Comparison of ENCODE assay signal across 25 mouse cellular contexts in genomic region chr11:36280533-36280932, GRCm38 (mm10).
DNase-seq lines count a peak whose midpoint lies in the region; ATAC-seq and TF ChIP-seq lines count a peak whose summit lies in the region.
"Had no signal": no experiment of that assay in that cellular context is flagged by ENCODE, and none has a peak within 500 bp of the region (broad histone marks: within the 10 kb centered on the region; RNA-seq: fewer than 3 reads in every experiment).

No protein-coding gene starts in this region.

- H3K9me3 ChIP-seq in MEL (replicated peaks; ENCODE audit: insufficient read depth, low read length): no peaks in the 10 kb centered on the region
- H3K9me3 ChIP-seq in liver, embryonic 14.5 days (ENCODE audit: control insufficient read depth, low read length): no peaks in the 10 kb centered on the region
- H3K9me3 ChIP-seq in intestine, embryonic 16.5 days (ENCODE audit: control insufficient read depth, low read length): no peaks in the 10 kb centered on the region
- H3K9me3 ChIP-seq: embryonic facial prominence, embryonic 10.5 days; embryonic facial prominence, embryonic 13.5 days; forebrain, embryonic 12.5 days; forebrain, embryonic 15.5 days; heart, embryonic 10.5 days; hindbrain, embryonic 12.5 days; hindbrain, embryonic 15.5 days had no signal

- peaks cover 16 to 17% of the 10 kb centered on the region in 2 experiments for H3K4me1 ChIP-seq in MEL (ENCODE audit: control insufficient read depth in 1 of 2, insufficient read depth in 2 of 2, low read length in 2 of 2)
- H3K4me1 ChIP-seq in liver, embryonic 14.5 days (replicated peaks; ENCODE audit: control insufficient read depth in 2 of 2, insufficient read depth in 2 of 2, low read length in 1 of 2): no peaks in the 10 kb centered on the region
- H3K4me1 ChIP-seq in intestine, embryonic 16.5 days (ENCODE audit: control insufficient read depth, insufficient read depth, low read length): 0 out of 2 replicates have a peak, but pooled peaks cover 2% of the 10 kb centered on the region
- H3K4me1 ChIP-seq: forebrain, embryonic 15.5 days had no signal

- H3K9ac ChIP-seq in MEL (ENCODE audit: control insufficient read depth, low read depth, low read length, poor library complexity, severe bottlenecking): no peak overlapping the region
- H3K9ac ChIP-seq in liver, embryonic 14.5 days (replicated peaks): no peak overlapping the region
- H3K9ac ChIP-seq in intestine, embryonic 16.5 days (ENCODE audit: low read depth, low read length): no peak overlapping the region
- H3K9ac ChIP-seq: embryonic facial prominence, embryonic 13.5 days; forebrain, embryonic 12.5 days; forebrain, embryonic 15.5 days; hindbrain, embryonic 12.5 days; hindbrain, embryonic 15.5 days had no signal

- H3K36me3 ChIP-seq in MEL (ENCODE audit: control insufficient read depth in 1 of 2, insufficient read depth in 2 of 2, low read length in 2 of 2): peaks cover 0 to 12% of the 10 kb centered on the region in 2 experiments; a peak in 2 of 4 replicates
- no peaks in the 10 kb centered on the region for H3K36me3 ChIP-seq in liver, embryonic 14.5 days (replicated peaks; ENCODE audit: control insufficient read depth, insufficient read depth, low read depth)
- H3K36me3 ChIP-seq in intestine, embryonic 16.5 days (ENCODE audit: control insufficient read depth, insufficient read depth, low read length): no peaks in the 10 kb centered on the region
- H3K36me3 ChIP-seq: embryonic facial prominence, embryonic 10.5 days; embryonic facial prominence, embryonic 13.5 days; forebrain, embryonic 12.5 days; forebrain, embryonic 15.5 days; heart, embryonic 10.5 days; hindbrain, embryonic 12.5 days; hindbrain, embryonic 15.5 days had no signal

- TF ChIP-seq CTCF in MEL (IDR thresholded peaks at IDR 0.05 in 2 of 3, conservative IDR thresholded peaks at IDR 0.05 in 1 of 3; ENCODE audit: control insufficient read depth in 1 of 3, insufficient read depth in 1 of 3, low read depth in 2 of 3, low read length in 3 of 3, poor library complexity in 1 of 3, severe bottlenecking in 1 of 3): no peak
- no peak for TF ChIP-seq CTCF in liver, embryonic 14.5 days (IDR thresholded peaks at IDR 0.05; ENCODE audit: low read depth)

- no peak for TF ChIP-seq POLR2A in MEL (IDR thresholded peaks at IDR 0.05; ENCODE audit: control insufficient read depth in 1 of 2, insufficient read depth in 1 of 2, low read depth in 1 of 2, low read length in 2 of 2, poor library complexity in 1 of 2)

- H3K4me2 ChIP-seq in liver, embryonic 14.5 days (ENCODE audit: low read depth): no peak overlapping the region
- H3K4me2 ChIP-seq in intestine, embryonic 16.5 days (ENCODE audit: low read depth, low read length): no peak overlapping the region
- H3K4me2 ChIP-seq: embryonic facial prominence, embryonic 13.5 days; forebrain, embryonic 12.5 days; forebrain, embryonic 15.5 days; hindbrain, embryonic 12.5 days; hindbrain, embryonic 15.5 days had no signal

- no peak for TF ChIP-seq RAD21 in MEL (IDR thresholded peaks at IDR 0.05; ENCODE audit: low read depth, low read length)

- 40% methylated on average over 7 of the region's 7 CpGs for WGBS in liver, embryonic 14.5 days (ENCODE audit: insufficient replicate concordance)
- 80% methylated on average over 7 of the region's 7 CpGs for WGBS in intestine, embryonic 16.5 days

- no peaks in the 10 kb centered on the region for H3K27me3 ChIP-seq in MEL (ENCODE audit: control insufficient read depth in 1 of 2, insufficient read depth in 2 of 2, low read length in 2 of 2)
- H3K27me3 ChIP-seq in liver, embryonic 14.5 days (ENCODE audit: control insufficient read depth, insufficient read depth, low read length): no peaks in the 10 kb centered on the region
- no peaks in the 10 kb centered on the region for H3K27me3 ChIP-seq in intestine, embryonic 16.5 days (replicated peaks; ENCODE audit: control insufficient read depth, insufficient read depth, low read length)
- H3K27me3 ChIP-seq: embryonic facial prominence, embryonic 13.5 days; forebrain, embryonic 12.5 days; forebrain, embryonic 15.5 days; hindbrain, embryonic 12.5 days; hindbrain, embryonic 15.5 days had no signal

- H3K4me3 ChIP-seq in MEL (ENCODE audit: control insufficient read depth in 1 of 2, insufficient read depth in 1 of 2, low read depth in 2 of 2, low read length in 2 of 2): peak overlapping the region in 1 of 2 experiments; percentile 40; a peak in 2 of 4 replicates
- H3K4me3 ChIP-seq in liver, embryonic 14.5 days (ENCODE audit: insufficient read depth in 1 of 2, low read depth in 2 of 2, low read length in 2 of 2): no peak overlapping the region
- no peak overlapping the region for H3K4me3 ChIP-seq in intestine, embryonic 16.5 days (ENCODE audit: low read length)
- H3K4me3 ChIP-seq: embryonic facial prominence, embryonic 10.5 days; embryonic facial prominence, embryonic 13.5 days; erythroblast, embryonic 14.5 days; forebrain, embryonic 12.5 days; forebrain, embryonic 15.5 days; heart, adult 2 months; heart, embryonic 10.5 days; hindbrain, embryonic 12.5 days; hindbrain, embryonic 15.5 days had no signal

- H3K79me2 ChIP-seq in MEL (ENCODE audit: control insufficient read depth, insufficient read depth, low read length, poor library complexity): no peaks in the 10 kb centered on the region

- peak; percentile 83 for DNase-seq in MEL (ENCODE audit: low read depth, low spot score)
- peak; percentile 31 for DNase-seq in c-Kit-positive CD71-positive TER-119-positive erythroid progenitor cells, embryonic 14.5 days (ENCODE audit: low spot score)
- peak in 1 of 3 experiments; percentile 5 for DNase-seq in liver, embryonic 14.5 days (ENCODE audit: low read depth in 3 of 3, low spot score in 3 of 3)
- no peak for DNase-seq in urinary bladder, postnatal 14 days (ENCODE audit: low spot score)
- no peak for DNase-seq in spleen, adult 12 weeks (ENCODE audit: low spot score)
- DNase-seq: adrenal gland, postnatal 10 days; adrenal gland, postnatal 36 days; B cell, adult 2 months; cerebellum, adult 11-12 months; cerebellum, adult 8-10 months; cerebellum, postnatal 10 days; cerebellum, postnatal 36 days; embryo, embryonic 11 days; gastrocnemius, postnatal 25 days; heart, adult 2 months had no signal

- H3K27ac ChIP-seq in MEL (ENCODE audit: control insufficient read depth, low read depth, low read length): peak overlapping the region; percentile 74
- no peak overlapping the region for H3K27ac ChIP-seq in liver, embryonic 14.5 days
- no peak overlapping the region for H3K27ac ChIP-seq in intestine, embryonic 16.5 days (ENCODE audit: low read length)
- H3K27ac ChIP-seq: embryonic facial prominence, embryonic 10.5 days; embryonic facial prominence, embryonic 13.5 days; forebrain, embryonic 12.5 days; forebrain, embryonic 15.5 days; heart, adult 2 months; heart, embryonic 10.5 days; hindbrain, embryonic 12.5 days; hindbrain, embryonic 15.5 days had no signal

- peak; percentile 98 to 99 for TF ChIP-seq EP300 in MEL (IDR thresholded peaks at IDR 0.05; ENCODE audit: low read depth in 1 of 2, low read length in 2 of 2)
- peak; percentile 43; the same call in 1 of the 2 replicates for TF ChIP-seq EP300 in liver, embryonic 14.5 days (IDR thresholded peaks at IDR 0.05; ENCODE audit: low read depth)

- ATAC-seq in liver, embryonic 14.5 days (ENCODE audit: insufficient read depth): peak; percentile 52; the same call in 1 of the 2 replicates
- no peak for ATAC-seq in intestine, embryonic 16.5 days
- ATAC-seq: forebrain, embryonic 15.5 days; Patski had no signal

TF ChIP-seq in MEL, 35 proteins besides CTCF, POLR2A, EP300 and RAD21:
- TF ChIP-seq MYB (IDR thresholded peaks at IDR 0.05; ENCODE audit: low read depth, low read length): peak; percentile 91
- TF ChIP-seq POLR2AphosphoS2 (IDR thresholded peaks at IDR 0.05; ENCODE audit: low read length): peak; percentile 64; the same call in 1 of the 2 replicates
- TF ChIP-seq RCOR1 (IDR thresholded peaks at IDR 0.05; ENCODE audit: low read depth, low read length): peak; percentile 90
- peak; percentile 65 for TF ChIP-seq MYC (IDR thresholded peaks at IDR 0.05; ENCODE audit: low read depth, low read length)
- TF ChIP-seq GATA1 (IDR thresholded peaks at IDR 0.05; ENCODE audit: low read depth, low read length): peak; percentile 99
- TF ChIP-seq JUND (IDR thresholded peaks at IDR 0.05; ENCODE audit: low read depth, low read length): no peak
- TF ChIP-seq USF2 (IDR thresholded peaks at IDR 0.05; ENCODE audit: borderline replicate concordance in 1 of 2, insufficient read depth in 1 of 2, low read depth in 1 of 2, low read length in 2 of 2): no peak
- TF ChIP-seq MAX (IDR thresholded peaks at IDR 0.05; ENCODE audit: low read length): no peak; the same call in 1 of the 2 replicates
- no peak for TF ChIP-seq ZKSCAN1 (IDR thresholded peaks at IDR 0.05; ENCODE audit: low read depth, low read length)
- no peak for TF ChIP-seq UBTF (IDR thresholded peaks at IDR 0.05; ENCODE audit: borderline replicate concordance, insufficient read depth, low read depth, low read length)
- TF ChIP-seq CHD2 (IDR thresholded peaks at IDR 0.05; ENCODE audit: low read length): peak; percentile 26; the same call in 1 of the 2 replicates
- no peak for TF ChIP-seq TBP (IDR thresholded peaks at IDR 0.05; ENCODE audit: low read depth, low read length)
- peak; percentile 61 for TF ChIP-seq MXI1 (IDR thresholded peaks at IDR 0.05; ENCODE audit: low read depth, low read length)
- peak; percentile 65 for TF ChIP-seq SIN3A (IDR thresholded peaks at IDR 0.05; ENCODE audit: low read length)
- peak; percentile 73 for TF ChIP-seq BHLHE40 (IDR thresholded peaks at IDR 0.05; ENCODE audit: borderline replicate concordance, low read depth, low read length)
- no peak for TF ChIP-seq ZNF384 (IDR thresholded peaks at IDR 0.05; ENCODE audit: low read depth, low read length)
- TF ChIP-seq ETS1 (IDR thresholded peaks at IDR 0.05; ENCODE audit: low read depth, low read length): peak; percentile 92
- TF ChIP-seq MAFK (IDR thresholded peaks at IDR 0.05; ENCODE audit: borderline replicate concordance, low read depth, low read length): no peak
- TF ChIP-seq TAL1 (IDR thresholded peaks at IDR 0.05; ENCODE audit: low read length): peak; percentile 64
- TF ChIP-seq E2F4 (IDR thresholded peaks at IDR 0.05; ENCODE audit: borderline replicate concordance, low read depth, low read length): no peak
- TF ChIP-seq KAT2A (conservative IDR thresholded peaks at IDR 0.05; ENCODE audit: low read depth, low read length): 0 out of 2 replicates have a peak, but pooled peaks have one; percentile 32
- TF ChIP-seq TCF12 (IDR thresholded peaks at IDR 0.05; ENCODE audit: low read depth, low read length): peak; percentile 99
- no peak for TF ChIP-seq NRF1 (IDR thresholded peaks at IDR 0.05; ENCODE audit: insufficient read depth, low read depth, low read length, poor library complexity, severe bottlenecking)
- TF ChIP-seq ZC3H11A (IDR thresholded peaks at IDR 0.05; ENCODE audit: low read depth, low read length): no peak

Comparison
In these comparisons a context has a peak if more than half of its experiments do, and no peak if none do; other contexts are left out.
1. DNase-seq: peak in MEL (single experiment) and c-Kit-positive CD71-positive TER-119-positive erythroid progenitor cells, embryonic 14.5 days (single experiment); none in urinary bladder, postnatal 14 days (single experiment) and spleen, adult 12 weeks (single experiment).